Mouse (Mus musculus) forebrain, postnatal 0 days (tissue): ENCODE data around the gene Samd4b. TPM values are rescaled to one million over a fixed set of nuclear protein-coding genes. Genes with fewer than 3 reads are reported as not detected.
A peak's percentile ranks its signal among the peaks of the same experiment; 100 is the strongest.

Source experiments
- ATAC-seq: fragments of 200-750 bp; cut with Nextera tagmentation; 2 replicates; pipeline ENCODE4 v1.8.0; 2017; ENCODE audit warnings: mild to moderate bottlenecking, moderate library complexity
- DNase-seq: peaks from one replicate; pipeline ENCODE4 v3.0.0-alpha.2; 2015
- H3K27ac ChIP-seq: fragments of 300-500 bp; sonication (generic); 2 replicates; pipeline ENCODE4 v1.5.1; 2014; ENCODE audit warnings: low read depth, mild to moderate bottlenecking, antibody characterized with exemption, low read length, moderate library complexity, mixed read lengths
- H3K27me3 ChIP-seq: fragments of 300-500 bp; sonication (generic); 2 replicates; pipeline ENCODE4 v1.6.1; 2014; ENCODE audit warnings: mild to moderate bottlenecking, low read length, mixed read lengths; ENCODE audit not compliant: insufficient read depth
- H3K36me3 ChIP-seq: fragments of 300-500 bp; sonication (generic); 2 replicates; pipeline ENCODE4 v1.6.1; 2014; ENCODE audit warnings: mild to moderate bottlenecking, moderate library complexity; ENCODE audit not compliant: insufficient read depth
- H3K4me1 ChIP-seq: fragments of 300-500 bp; sonication (generic); 2 replicates; pipeline ENCODE4 v1.6.1; 2014; ENCODE audit warnings: antibody characterized with exemption; ENCODE audit not compliant: insufficient read depth
- H3K4me2 ChIP-seq: fragments of 300-500 bp; sonication (generic); 2 replicates; pipeline ENCODE4 v1.6.1; 2014; ENCODE audit warnings: low read depth, mild to moderate bottlenecking, moderate library complexity
- H3K4me3 ChIP-seq: fragments of 300-500 bp; sonication (generic); 2 replicates; pipeline ENCODE4 v1.5.1; 2014; ENCODE audit warnings: low read depth, low read length, mixed read lengths
- H3K9ac ChIP-seq: fragments of 300-500 bp; sonication (generic); 2 replicates; pipeline ENCODE4 v1.6.1; 2014; ENCODE audit warnings: mild to moderate bottlenecking
- H3K9me3 ChIP-seq: fragments of 300-500 bp; sonication (generic); 2 replicates; pipeline ENCODE4 v1.6.1; 2016; ENCODE audit warnings: low read length
- CTCF ChIP-seq: sonication (generic); IDR thresholded peaks from 2 replicates; pipeline ENCODE4 v1.5.1; 2016; ENCODE audit warnings: antibody characterized with exemption, control low read depth, low read depth
- WGBS: fragments of 180-500 bp; shearing (Covaris S2); extraction: QIAGEN DNeasy Blood & Tissue Kit; methylation state at CpG from one replicate; pipeline ENCODE4 v1.1.7; 2014; 5-methylcytosine and 5-hydroxymethylcytosine counted together
- polyA plus RNA-seq: library from polyadenylated mRNA; unstranded; fragments of >200 nt; fragmentation: Nextera tagmentation; extraction: Ambion mirVana; gene quantifications from 2 replicates; pipeline ENCODE4 v1.2.1, GENCODE M21; 2015
- total RNA-seq: library from RNA; depleted of rRNA; stranded (reverse); fragments of >200 nt; gene quantifications from 2 replicates; pipeline ENCODE4 v1.2.3, GENCODE M21; 2014

The Samd4b gene
- total and polyA plus RNA-seq, 2 experiments from 2014 or later, result 23.3 to 49.1 TPM

- peak; percentile 47; the same call in 1 of the 2 replicates for ATAC-seq
- peak; percentile 88 for TF ChIP-seq CTCF
- peak; percentile 83 for DNase-seq
- no peaks in the 10 kb centered on the region for H3K9me3 ChIP-seq
- 7% methylated on average over 12 of the region's 12 CpGs for WGBS
- H3K4me2 ChIP-seq, result no peak overlapping the region
- no peaks in the 10 kb centered on the region for H3K27me3 ChIP-seq
- H3K27ac ChIP-seq, result no peak overlapping the region
- H3K4me3 ChIP-seq, result no peak overlapping the region
- H3K36me3 ChIP-seq, result no peaks in the 10 kb centered on the region
- H3K9ac ChIP-seq, result no peak overlapping the region
- no peaks in the 10 kb centered on the region for H3K4me1 ChIP-seq
Measured at GRCm38 (mm10) chr7:28446446-28446845, 151.5 kb downstream of the Samd4b start.

GRCm38 (mm10) chr7:28444344-28444974 is 153.5 kb downstream of the Samd4b start:
- no peaks in the 10 kb centered on the region for H3K9me3 ChIP-seq
- H3K4me3 ChIP-seq, result no peak overlapping the region
- H3K27me3 ChIP-seq, result no peaks in the 10 kb centered on the region
- H3K36me3 ChIP-seq, result no peaks in the 10 kb centered on the region
- H3K27ac ChIP-seq, result no peak overlapping the region
- H3K4me1 ChIP-seq, result no peaks in the 10 kb centered on the region
- WGBS, result 88% methylated on average over 13 of the region's 13 CpGs
- no peak for TF ChIP-seq CTCF
- ATAC-seq (no peak), DNase-seq (no peak)
- no peak overlapping the region for H3K9ac ChIP-seq
- H3K4me2 ChIP-seq, result no peak overlapping the region

- no peaks in the 10 kb centered on the region for H3K27me3 ChIP-seq
Measured at GRCm38 (mm10) chr7:28442688-28443087, 155.3 kb downstream of the Samd4b start.

GRCm38 (mm10) chr7:28441776-28442485 is 156.0 kb downstream of the Samd4b start:
- no peaks in the 10 kb centered on the region for H3K9me3 ChIP-seq
- ATAC-seq (no peak), DNase-seq (no peak)
- no peak for TF ChIP-seq CTCF
- H3K27ac ChIP-seq, result no peak overlapping the region
- H3K27me3 ChIP-seq, result no peaks in the 10 kb centered on the region
- H3K36me3 ChIP-seq, result no peaks in the 10 kb centered on the region
- no peaks in the 10 kb centered on the region for H3K4me1 ChIP-seq
- WGBS, result 90% methylated on average over 13 of the region's 14 CpGs
- H3K9ac ChIP-seq, result no peak overlapping the region
- no peak overlapping the region for H3K4me3 ChIP-seq
- H3K4me2 ChIP-seq, result no peak overlapping the region

More at GRCm38 (mm10) chr7:28442688-28443087, 155.3 kb downstream of the Samd4b start:
- Histone ChIP-seq H3K9me3 (no peaks in the 10 kb centered on the region), H3K4me3 (no peak overlapping the region), H3K9ac (no peak overlapping the region), H3K36me3 (no peaks in the 10 kb centered on the region), H3K4me2 (no peak overlapping the region), H3K27ac (no peak overlapping the region), H3K4me1 (no peaks in the 10 kb centered on the region)
- DNase-seq (no peak), ATAC-seq (no peak)
- WGBS, result 48% methylated on average over 4 of the region's 4 CpGs
- no peak for TF ChIP-seq CTCF

- 69% methylated on average over 2 of the region's 2 CpGs for WGBS
- H3K36me3 ChIP-seq, result no peaks in the 10 kb centered on the region
- ATAC-seq (no peak), DNase-seq (no peak)
- H3K9me3 ChIP-seq, result no peaks in the 10 kb centered on the region
- H3K9ac ChIP-seq, result no peak overlapping the region
- H3K27ac ChIP-seq, result no peak overlapping the region
- TF ChIP-seq CTCF, result no peak
- no peaks in the 10 kb centered on the region for H3K27me3 ChIP-seq
- H3K4me1 ChIP-seq, result no peaks in the 10 kb centered on the region
- no peak overlapping the region for H3K4me3 ChIP-seq
- H3K4me2 ChIP-seq, result no peak overlapping the region
Measured at GRCm38 (mm10) chr7:28440739-28441138, 157.2 kb downstream of the Samd4b start.

GRCm38 (mm10) chr7:28438771-28439170 is 159.2 kb downstream of the Samd4b start:
- Histone ChIP-seq H3K27me3 (no peaks in the 10 kb centered on the region), H3K4me1 (peaks cover 10% of the 10 kb centered on the region), H3K9me3 (no peaks in the 10 kb centered on the region), H3K36me3 (no peaks in the 10 kb centered on the region), H3K4me2 (no peak overlapping the region), H3K9ac (no peak overlapping the region), H3K4me3 (no peak overlapping the region), H3K27ac (no peak overlapping the region)
- no peak for DNase-seq
- WGBS, result 81% methylated on average over 2 of the region's 2 CpGs
- no peak for TF ChIP-seq CTCF
- ATAC-seq, result no peak

GRCm38 (mm10) chr7:28437964-28438363 is 160.0 kb downstream of the Samd4b start:
- H3K4me1 ChIP-seq, result peaks cover 11% of the 10 kb centered on the region
- no peaks in the 10 kb centered on the region for H3K9me3 ChIP-seq
- H3K36me3 ChIP-seq, result 0 out of 2 replicates have a peak, but pooled peaks cover 2% of the 10 kb centered on the region
- H3K9ac ChIP-seq, result no peak overlapping the region
- H3K27ac ChIP-seq, result no peak overlapping the region
- ATAC-seq, result no peak
- TF ChIP-seq CTCF, result no peak
- DNase-seq, result no peak
- no peaks in the 10 kb centered on the region for H3K27me3 ChIP-seq
- no peak overlapping the region for H3K4me3 ChIP-seq
- no peak overlapping the region for H3K4me2 ChIP-seq
